In the genomic region with DNA sequence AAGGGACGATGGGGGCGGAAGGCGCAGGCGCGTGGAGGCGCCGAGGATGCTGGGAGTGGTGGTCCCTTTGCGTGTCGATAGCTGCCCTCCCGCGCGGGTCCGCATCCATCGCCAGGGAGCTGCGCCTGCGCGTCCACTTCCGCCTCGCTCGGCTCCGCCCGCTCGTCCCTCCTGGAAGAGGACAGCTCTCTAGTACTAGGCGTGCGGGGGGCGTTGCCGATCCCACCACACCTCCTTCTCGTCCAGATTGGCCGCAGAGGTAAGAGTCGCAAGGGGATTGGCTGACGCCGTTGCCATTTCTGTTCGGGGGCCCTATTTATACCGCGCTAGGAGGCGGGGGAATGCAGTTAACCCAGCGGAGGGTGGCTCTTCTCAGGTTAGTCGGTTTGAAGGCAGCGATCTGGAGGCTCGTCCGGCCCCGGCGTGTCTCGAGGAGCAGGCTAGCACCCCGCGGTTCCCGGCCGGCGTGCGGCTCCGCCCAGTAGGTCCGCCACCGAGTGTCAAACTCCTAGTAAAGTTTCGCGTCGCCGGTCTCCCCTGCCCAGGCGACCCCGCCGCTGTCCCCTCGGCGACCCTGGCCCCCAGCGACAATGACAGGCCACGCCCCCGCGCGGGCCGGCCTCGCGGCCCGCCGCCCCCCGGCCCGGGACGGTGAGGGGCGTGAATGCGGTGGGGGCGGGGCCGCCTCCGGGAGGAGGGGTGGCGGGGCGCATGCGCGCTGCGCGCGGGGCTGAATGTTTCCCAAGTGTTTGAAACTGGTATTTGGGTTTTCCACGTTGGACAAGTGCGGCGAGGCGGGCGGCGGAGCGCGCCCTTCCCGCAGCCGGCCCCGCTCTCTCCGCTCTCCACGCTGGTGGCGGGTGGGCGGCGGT, we compare ENCODE assay signal across 8 mouse cellular contexts. TPM values are rescaled to one million over a fixed set of nuclear protein-coding genes. Genes with fewer than 3 reads are reported as not detected.
DNase-seq lines count a peak whose midpoint lies in the region; ATAC-seq lines count a peak whose summit lies in the region.

No protein-coding gene starts in this region.

- peak overlapping the region; percentile 94 for H3K9ac ChIP-seq in lung, embryonic 16.5 days (ENCODE audit: low read length)

- no peaks in the 10 kb centered on the region for H3K9me3 ChIP-seq in lung, embryonic 16.5 days (ENCODE audit: control insufficient read depth, low read length)

- H3K4me2 ChIP-seq in lung, embryonic 16.5 days (ENCODE audit: low read depth, low read length), result peak overlapping the region; percentile 88

- peaks cover 18% of the 10 kb centered on the region for H3K4me1 ChIP-seq in lung, embryonic 16.5 days (replicated peaks; ENCODE audit: control insufficient read depth, insufficient read depth, low read length)

- H3K27me3 ChIP-seq in lung, embryonic 16.5 days (ENCODE audit: control insufficient read depth, insufficient read depth, low read depth, low read length), result no peaks in the 10 kb centered on the region

- H3K36me3 ChIP-seq in lung, embryonic 16.5 days (ENCODE audit: control insufficient read depth, insufficient read depth, low read length), result no peaks in the 10 kb centered on the region

- WGBS in lung, embryonic 16.5 days, result under 1% methylated on average over 77 of the region's 103 CpGs

- H3K4me3 ChIP-seq in lung, embryonic 16.5 days (ENCODE audit: low read length), result peak overlapping the region; percentile 93

- ATAC-seq in hematopoietic stem cell, adult 5-6 weeks (replicated peaks in 1 of 2; ENCODE audit: insufficient read depth in 1 of 2, low FRiP score in 2 of 2, low TSS enrichment in 1 of 2, low read depth in 1 of 2, poor library complexity in 2 of 2, severe bottlenecking in 2 of 2), result peak; percentile 58 to 61
- ATAC-seq in lung, embryonic 16.5 days (ENCODE audit: low read depth), result peak; percentile 86

- peak overlapping the region; percentile 100 for H3K27ac ChIP-seq in lung, embryonic 16.5 days (ENCODE audit: low read length)

- DNase-seq in MEL-GATA-1-ER (ENCODE audit: extremely low read depth, low read depth), result peak; percentile 97
- DNase-seq in cerebellum, adult 8-10 months, result peak; percentile 98
- peak; percentile 99 for DNase-seq in forelimb bud, embryonic 11.5 days (ENCODE audit: low read depth, low spot score)
- peak; percentile 94 for DNase-seq in layer of hippocampus, adult 9-10 months (ENCODE audit: low spot score)
- peak; percentile 93 for DNase-seq in ovary, postnatal 10 days (ENCODE audit: low spot score)
- peak; percentile 97 to 99 for DNase-seq in thymus, postnatal 10 days (ENCODE audit: low spot score in 2 of 2)

RNA-seq across cellular contexts. Expression of a gene that starts 0.6 kb away (rescaled TPM):
- 67.9 and 96.2 TPM in 2 replicates for total RNA-seq in hematopoietic stem cell, adult 5-6 weeks (2017)
- polyA plus RNA-seq in lung, embryonic 16.5 days (2015; fragmentation: Nextera tagmentation; extraction: Ambion mirVana), result 36.3 and 36.8 TPM in 2 replicates

RNA-seq across cellular contexts. Expression of a gene that starts 5.4 kb away (rescaled TPM):
- total RNA-seq in hematopoietic stem cell, adult 5-6 weeks (2017), result 37.0 and 41.1 TPM in 2 replicates
- 24.5 and 27.2 TPM in 2 replicates for polyA plus RNA-seq in lung, embryonic 16.5 days (2015; fragmentation: Nextera tagmentation; extraction: Ambion mirVana)

RNA-seq across cellular contexts. Expression of a gene that starts 58.6 kb away (rescaled TPM):
- total RNA-seq in hematopoietic stem cell, adult 5-6 weeks (2017), result 53.2 and 56.3 TPM in 2 replicates
- polyA plus RNA-seq in lung, embryonic 16.5 days (2015; fragmentation: Nextera tagmentation; extraction: Ambion mirVana), result 164 and 169 TPM in 2 replicates

Comparison
In these comparisons a context has a peak if more than half of its experiments do, and no peak if none do; other contexts are left out.
1. Peak in every context shown above with its lines: DNase-seq, ATAC-seq, H3K4me3 ChIP-seq and H3K27ac ChIP-seq.